25 mouse cellular contexts compared by ENCODE assay signal in the genomic region with DNA sequence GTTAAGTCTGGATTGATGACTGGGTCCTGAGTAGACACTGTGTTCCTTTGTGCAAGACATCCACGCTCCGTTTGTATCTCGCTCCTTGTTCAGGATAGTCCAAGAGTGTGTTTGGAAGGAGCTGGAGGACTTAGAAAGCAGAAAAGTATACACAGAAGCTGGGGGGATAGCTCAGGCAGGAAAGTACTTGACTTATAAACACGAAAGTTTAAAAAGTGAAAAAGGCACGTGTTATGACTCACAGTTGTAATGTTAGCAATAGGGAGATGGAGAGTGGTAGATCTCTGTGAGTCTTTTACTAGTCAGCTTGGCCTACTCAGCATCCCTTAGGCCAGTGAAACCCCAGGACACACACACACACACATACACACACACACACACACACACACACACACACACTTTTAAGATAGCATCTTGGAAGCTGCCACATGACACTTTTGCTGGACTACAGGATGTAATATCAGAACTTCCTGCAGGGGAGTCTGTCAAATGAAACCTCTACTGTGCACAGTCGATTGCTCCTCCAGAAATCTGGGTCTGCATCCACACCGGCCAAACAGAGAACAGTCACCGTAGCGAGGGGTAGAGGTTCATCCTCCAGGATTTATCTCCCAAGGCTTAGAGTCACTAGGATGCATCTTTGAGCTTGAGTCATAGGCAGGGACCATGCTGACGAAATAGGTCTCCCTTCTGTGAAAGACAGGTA. TPM values are rescaled to one million over a fixed set of nuclear protein-coding genes. Genes with fewer than 3 reads are reported as not detected.
DNase-seq lines count a peak whose midpoint lies in the region; ATAC-seq and TF ChIP-seq lines count a peak whose summit lies in the region.
"Had no signal": no experiment of that assay in that cellular context is flagged by ENCODE, and none has a peak within 500 bp of the region (broad histone marks: within the 10 kb centered on the region; RNA-seq: fewer than 3 reads in every experiment).

No protein-coding gene starts in this region.

- ATAC-seq in hindbrain, postnatal 0 days: no peak
- ATAC-seq: forebrain, embryonic 16.5 days; liver, postnatal 0 days had no signal

- intact Hi-C loops in heart, postnatal 25 days (cut with DNase I): no loop called here

- no peak for TF ChIP-seq EP300 in CH12.LX (IDR thresholded peaks at IDR 0.05; ENCODE audit: low read length)

- dilution Hi-C loops in CH12.LX (cut with MboI; ENCODE audit: extremely low pct_ligation_motif_present, extremely low pct_unique_long_range_greater_than_20kb, low sequenced_read_pairs): no loop called here

- H3K9me3 ChIP-seq in hindbrain, postnatal 0 days (ENCODE audit: low read length): no peaks in the 10 kb centered on the region
- no peaks in the 10 kb centered on the region for H3K9me3 ChIP-seq in hindbrain, embryonic 10.5 days
- H3K9me3 ChIP-seq in CH12.LX (replicated peaks; ENCODE audit: low read length): no peaks in the 10 kb centered on the region
- H3K9me3 ChIP-seq: forebrain, embryonic 10.5 days; heart, embryonic 12.5 days; hindbrain, embryonic 12.5 days; limb, embryonic 12.5 days; neural tube, embryonic 12.5 days had no signal

- H3K4me1 ChIP-seq in hindbrain, postnatal 0 days (ENCODE audit: insufficient read depth, low read length): peaks cover 7% of the 10 kb centered on the region; the same call in 1 of the 2 replicates
- H3K4me1 ChIP-seq in hindbrain, embryonic 10.5 days (replicated peaks): peaks cover 9% of the 10 kb centered on the region
- peaks cover 2 to 5% of the 10 kb centered on the region in 2 experiments; a peak in 2 of 4 replicates for H3K4me1 ChIP-seq in CH12.LX (ENCODE audit: control insufficient read depth in 1 of 2, insufficient read depth in 2 of 2)

- TF ChIP-seq POLR2A in CH12.LX (IDR thresholded peaks at IDR 0.05; ENCODE audit: low read depth, low read length): no peak

- H3K9ac ChIP-seq in hindbrain, postnatal 0 days (replicated peaks; ENCODE audit: low read length): no peak overlapping the region
- H3K9ac ChIP-seq in CH12.LX (ENCODE audit: insufficient read depth, low read depth): no peak overlapping the region
- H3K9ac ChIP-seq: heart, embryonic 12.5 days; hindbrain, embryonic 12.5 days; limb, embryonic 12.5 days; liver, postnatal 0 days; neural tube, embryonic 12.5 days had no signal

- WGBS in hindbrain, postnatal 0 days: 86% methylated on average over 10 of the region's 10 CpGs
- WGBS in hindbrain, embryonic 10.5 days: 91% methylated on average over 10 of the region's 10 CpGs

- peak; percentile 12; the same call in 1 of the 2 replicates for TF ChIP-seq CTCF in hindbrain, postnatal 0 days (IDR thresholded peaks at IDR 0.05; ENCODE audit: low read depth)
- TF ChIP-seq CTCF in layer of hippocampus, adult 2 months (conservative IDR thresholded peaks at IDR 0.05): 0 out of 2 replicates have a peak, but pooled peaks have one; percentile 8
- no peak for TF ChIP-seq CTCF in CH12.LX (conservative IDR thresholded peaks at IDR 0.05 in 1 of 2, IDR thresholded peaks at IDR 0.05 in 1 of 2; ENCODE audit: low read depth in 2 of 2, low read length in 2 of 2)

- in situ Hi-C loops in CH12.LX (cut with MboI; ENCODE audit: low pct_ligation_motif_present, low pct_unique_long_range_greater_than_20kb, low sequenced_read_pairs): no loop called here

- H3K4me2 ChIP-seq in hindbrain, postnatal 0 days (ENCODE audit: low read depth, low read length): no peak overlapping the region
- H3K4me2 ChIP-seq in CH12.LX (ENCODE audit: insufficient read depth, low read depth, poor library complexity, severe bottlenecking): no peak overlapping the region
- H3K4me2 ChIP-seq: heart, embryonic 12.5 days; hindbrain, embryonic 12.5 days; limb, embryonic 12.5 days; liver, embryonic 11.5 days; neural tube, embryonic 12.5 days had no signal

- H3K27me3 ChIP-seq in hindbrain, postnatal 0 days (ENCODE audit: insufficient read depth, low read length): no peaks in the 10 kb centered on the region
- H3K27me3 ChIP-seq in hindbrain, embryonic 10.5 days (ENCODE audit: insufficient read depth, poor library complexity, severe bottlenecking): no peaks in the 10 kb centered on the region
- no peaks in the 10 kb centered on the region for H3K27me3 ChIP-seq in CH12.LX (replicated peaks)
- H3K27me3 ChIP-seq: heart, embryonic 12.5 days; hindbrain, embryonic 12.5 days; limb, embryonic 12.5 days; neural tube, embryonic 12.5 days had no signal

- H3K27ac ChIP-seq in hindbrain, postnatal 0 days: no peak overlapping the region
- H3K27ac ChIP-seq in hindbrain, embryonic 10.5 days: no peak overlapping the region
- no peak overlapping the region for H3K27ac ChIP-seq in layer of hippocampus, adult 2 months
- H3K27ac ChIP-seq in CH12.LX (ENCODE audit: insufficient read depth, low read depth): no peak overlapping the region
- H3K27ac ChIP-seq: forebrain, embryonic 10.5 days; hindbrain, embryonic 12.5 days; limb, embryonic 12.5 days; neural tube, embryonic 12.5 days had no signal

- H3K79me2 ChIP-seq in CH12.LX (replicated peaks; ENCODE audit: control insufficient read depth, extremely low read depth, insufficient read depth, poor library complexity, severe bottlenecking): no peaks in the 10 kb centered on the region

- DNase-seq in hindbrain, postnatal 0 days (ENCODE audit: low spot score): no peak
- DNase-seq in hindbrain, embryonic 10.5 days (ENCODE audit: low spot score): no peak
- no peak for DNase-seq in layer of hippocampus, adult 2 months (ENCODE audit: low spot score in 2 of 2)
- DNase-seq in layer of hippocampus, adult 18-20 months (ENCODE audit: low spot score in 2 of 2): no peak
- DNase-seq in CH12.LX (ENCODE audit: extremely low read depth): no peak
- peak; percentile 54 for DNase-seq in naive thymus-derived CD4-positive, alpha-beta T cell, adult 2 months (ENCODE audit: low read depth)
- DNase-seq in heart, postnatal 25 days (ENCODE audit: low spot score): no peak
- no peak for DNase-seq in right cerebral cortex, postnatal 25 days
- DNase-seq: adrenal gland, postnatal 10 days; gastrocnemius, postnatal 14 days; heart, adult 18-20 months; heart, postnatal 10 days; kidney, adult 8-10 months; layer of hippocampus, postnatal 36 days; liver, postnatal 0 days; lung, postnatal 10 days; midbrain, embryonic 14.5 days; thymus, postnatal 14 days had no signal

- H3K4me3 ChIP-seq in hindbrain, postnatal 0 days (ENCODE audit: low read length): no peak overlapping the region
- H3K4me3 ChIP-seq in hindbrain, embryonic 10.5 days: no peak overlapping the region
- no peak overlapping the region for H3K4me3 ChIP-seq in layer of hippocampus, adult 2 months
- H3K4me3 ChIP-seq in CH12.LX (replicated peaks in 1 of 3; ENCODE audit: low read depth in 2 of 3, low read length in 2 of 3, poor library complexity in 1 of 3): no peak overlapping the region
- H3K4me3 ChIP-seq: forebrain, embryonic 10.5 days; heart, embryonic 12.5 days; hindbrain, embryonic 12.5 days; limb, embryonic 12.5 days; neural tube, embryonic 12.5 days had no signal

- H3K36me3 ChIP-seq in hindbrain, postnatal 0 days (ENCODE audit: insufficient read depth, low read length): no peaks in the 10 kb centered on the region
- H3K36me3 ChIP-seq in hindbrain, embryonic 10.5 days: no peaks in the 10 kb centered on the region
- H3K36me3 ChIP-seq in CH12.LX (replicated peaks in 1 of 2; ENCODE audit: control insufficient read depth in 1 of 2, insufficient read depth in 1 of 2, low read length in 1 of 2): no peaks in the 10 kb centered on the region
- H3K36me3 ChIP-seq: forebrain, embryonic 10.5 days; heart, embryonic 12.5 days; hindbrain, embryonic 12.5 days; limb, embryonic 12.5 days; neural tube, embryonic 12.5 days had no signal

- TF ChIP-seq RAD21 in CH12.LX (IDR thresholded peaks at IDR 0.05; ENCODE audit: low read depth, low read length): no peak

TF ChIP-seq in CH12.LX, 34 proteins besides CTCF, POLR2A, EP300 and RAD21:
- no peak for TF ChIP-seq GABPA (IDR thresholded peaks at IDR 0.05; ENCODE audit: insufficient replicate concordance, low read depth, low read length)
- TF ChIP-seq BHLHE40 (IDR thresholded peaks at IDR 0.05; ENCODE audit: low read depth, low read length): peak; percentile 53
- TF ChIP-seq MYC (IDR thresholded peaks at IDR 0.05; ENCODE audit: low read depth, low read length): no peak
- no peak for TF ChIP-seq RCOR1 (conservative IDR thresholded peaks at IDR 0.05; ENCODE audit: low read depth, low read length)
- TF ChIP-seq MEF2A (IDR thresholded peaks at IDR 0.05; ENCODE audit: borderline replicate concordance, low read depth, low read length): no peak

RNA-seq across cellular contexts. Expression of a gene that starts 43.6 kb away (rescaled TPM):
- 18.7 and 18.9 TPM in 2 replicates for total RNA-seq in hindbrain, postnatal 0 days (2014; rRNA removed)
- 28.6 and 29.7 TPM in 2 replicates for polyA plus RNA-seq in hindbrain, postnatal 0 days (2015; fragmentation: Nextera tagmentation; extraction: Ambion mirVana)
- 34.9 and 43.8 TPM in 2 replicates for polyA plus RNA-seq in hindbrain, embryonic 10.5 days (2016; fragmentation: Nextera tagmentation; extraction: Ambion mirVana)
- total RNA-seq in layer of hippocampus, adult 2 months (2021): 10 to 100 TPM; 42.6 to 58.0 TPM
- 10 to 100 TPM; 56.3 to 60.6 TPM for total RNA-seq in layer of hippocampus, adult 18-20 months (2021)
- total RNA-seq in CH12.LX (2012; rRNA removed) (17.7 and 25.1 TPM in 2 replicates), CH12.LX (2014; rRNA removed) (15.5 and 15.8 TPM in 2 replicates)
- 16.8 and 20.5 TPM in 2 replicates for polyA plus RNA-seq in CH12.LX (2012; ENCODE audit: insufficient read length, low read depth)
- 10 to 100 TPM; 44.9 to 52.5 TPM for total RNA-seq in heart, postnatal 25 days (2021)

Comparison
In these comparisons a context has a peak if more than half of its experiments do, and no peak if none do; other contexts are left out.
1. CTCF ChIP-seq: peak in hindbrain, postnatal 0 days (single experiment) and layer of hippocampus, adult 2 months (single experiment); none in CH12.LX (0 of 2).